Mouse (Mus musculus): ENCODE results near the gene Fbxo21. TPM values are rescaled to one million over a fixed set of nuclear protein-coding genes. Genes with fewer than 3 reads are reported as not detected.

Gene Fbxo21
- polyA plus RNA-seq, 1 experiment from 2014 or later: 80.2 TPM

- Histone ChIP-seq H3K36me3 (ENCODE audit: control insufficient read depth, insufficient read depth, low read length) (no peaks in the 10 kb centered on the region), H3K4me2 (replicated peaks; ENCODE audit: low read depth, low read length) (no peak overlapping the region), H3K9me3 (ENCODE audit: control insufficient read depth, low read length) (no peaks in the 10 kb centered on the region), H3K27ac (ENCODE audit: low read depth, low read length) (no peak overlapping the region), H3K27me3 (ENCODE audit: control insufficient read depth, insufficient read depth, low read length) (no peaks in the 10 kb centered on the region), H3K4me3 (ENCODE audit: low read depth, low read length) (no peak overlapping the region), H3K9ac (ENCODE audit: low read depth, low read length) (no peak overlapping the region), H3K4me1 (replicated peaks; ENCODE audit: control insufficient read depth, insufficient read depth, low read length) (no peaks in the 10 kb centered on the region)
- ATAC-seq (ENCODE audit: low FRiP score) (no peak), DNase-seq (ENCODE audit: low spot score) (peak; percentile 69)
- 37% methylated on average over 4 of the region's 4 CpGs for WGBS
Measured at GRCm38 (mm10) chr5:117946605-117947004, 29.9 kb upstream of the Fbxo21 start.

- Histone ChIP-seq H3K4me1 (replicated peaks; ENCODE audit: control insufficient read depth, insufficient read depth, low read length) (no peaks in the 10 kb centered on the region), H3K27me3 (ENCODE audit: control insufficient read depth, insufficient read depth, low read length) (no peaks in the 10 kb centered on the region), H3K27ac (ENCODE audit: low read depth, low read length) (no peak overlapping the region), H3K9ac (ENCODE audit: low read depth, low read length) (no peak overlapping the region), H3K9me3 (ENCODE audit: control insufficient read depth, low read length) (no peaks in the 10 kb centered on the region), H3K36me3 (ENCODE audit: control insufficient read depth, insufficient read depth, low read length) (no peaks in the 10 kb centered on the region), H3K4me3 (ENCODE audit: low read depth, low read length) (no peak overlapping the region), H3K4me2 (replicated peaks; ENCODE audit: low read depth, low read length) (no peak overlapping the region)
- 78% methylated on average over 10 of the region's 10 CpGs for WGBS
- DNase-seq (ENCODE audit: low spot score): no peak
- ATAC-seq (ENCODE audit: low FRiP score): no peak
Measured at GRCm38 (mm10) chr5:117949393-117949792, 27.1 kb upstream of the Fbxo21 start.

GRCm38 (mm10) chr5:117953893-117954292 is 22.6 kb upstream of the Fbxo21 start:
- no peak for ATAC-seq (ENCODE audit: low FRiP score)
- Histone ChIP-seq H3K9me3 (ENCODE audit: control insufficient read depth, low read length) (no peaks in the 10 kb centered on the region), H3K36me3 (ENCODE audit: control insufficient read depth, insufficient read depth, low read length) (no peaks in the 10 kb centered on the region), H3K4me3 (ENCODE audit: low read depth, low read length) (no peak overlapping the region), H3K4me2 (replicated peaks; ENCODE audit: low read depth, low read length) (no peak overlapping the region), H3K27me3 (ENCODE audit: control insufficient read depth, insufficient read depth, low read length) (no peaks in the 10 kb centered on the region), H3K27ac (ENCODE audit: low read depth, low read length) (no peak overlapping the region), H3K4me1 (replicated peaks; ENCODE audit: control insufficient read depth, insufficient read depth, low read length) (no peaks in the 10 kb centered on the region), H3K9ac (ENCODE audit: low read depth, low read length) (no peak overlapping the region)
- WGBS: 92% methylated on average over 12 of the region's 12 CpGs
- no peak for DNase-seq (ENCODE audit: low spot score)

GRCm38 (mm10) chr5:117954429-117954828 is 22.1 kb upstream of the Fbxo21 start:
- Histone ChIP-seq H3K4me1 (replicated peaks; ENCODE audit: control insufficient read depth, insufficient read depth, low read length) (no peaks in the 10 kb centered on the region), H3K36me3 (ENCODE audit: control insufficient read depth, insufficient read depth, low read length) (no peaks in the 10 kb centered on the region), H3K27me3 (ENCODE audit: control insufficient read depth, insufficient read depth, low read length) (no peaks in the 10 kb centered on the region), H3K4me3 (ENCODE audit: low read depth, low read length) (no peak overlapping the region), H3K27ac (ENCODE audit: low read depth, low read length) (no peak overlapping the region), H3K4me2 (replicated peaks; ENCODE audit: low read depth, low read length) (no peak overlapping the region), H3K9me3 (ENCODE audit: control insufficient read depth, low read length) (no peaks in the 10 kb centered on the region), H3K9ac (ENCODE audit: low read depth, low read length) (no peak overlapping the region)
- WGBS: 80% methylated on average over 1 of the region's 1 CpGs
- no peak for ATAC-seq (ENCODE audit: low FRiP score)
- no peak for DNase-seq (ENCODE audit: low spot score)

- no peaks in the 10 kb centered on the region for H3K36me3 ChIP-seq (ENCODE audit: control insufficient read depth, insufficient read depth, low read length)
- 44% methylated on average over 10 of the region's 10 CpGs for WGBS
- DNase-seq (ENCODE audit: low spot score): peak; percentile 56
Measured at GRCm38 (mm10) chr5:117955675-117956420, 20.7 kb upstream of the Fbxo21 start.

GRCm38 (mm10) chr5:117964750-117965149 is 11.8 kb upstream of the Fbxo21 start:
- Histone ChIP-seq H3K9ac (ENCODE audit: low read depth, low read length) (no peak overlapping the region), H3K4me1 (replicated peaks; ENCODE audit: control insufficient read depth, insufficient read depth, low read length) (no peaks in the 10 kb centered on the region), H3K9me3 (ENCODE audit: control insufficient read depth, low read length) (no peaks in the 10 kb centered on the region), H3K36me3 (ENCODE audit: control insufficient read depth, insufficient read depth, low read length) (no peaks in the 10 kb centered on the region), H3K4me2 (replicated peaks; ENCODE audit: low read depth, low read length) (no peak overlapping the region), H3K27me3 (ENCODE audit: control insufficient read depth, insufficient read depth, low read length) (no peaks in the 10 kb centered on the region), H3K4me3 (ENCODE audit: low read depth, low read length) (no peak overlapping the region), H3K27ac (ENCODE audit: low read depth, low read length) (no peak overlapping the region)
- ATAC-seq (ENCODE audit: low FRiP score) (no peak), DNase-seq (ENCODE audit: low spot score) (no peak)
- WGBS: 53% methylated on average over 9 of the region's 9 CpGs

More at GRCm38 (mm10) chr5:117955675-117956420, 20.7 kb upstream of the Fbxo21 start:
- no peak for ATAC-seq (ENCODE audit: low FRiP score)
- Histone ChIP-seq H3K4me2 (replicated peaks; ENCODE audit: low read depth, low read length) (no peak overlapping the region), H3K4me1 (replicated peaks; ENCODE audit: control insufficient read depth, insufficient read depth, low read length) (no peaks in the 10 kb centered on the region), H3K9me3 (ENCODE audit: control insufficient read depth, low read length) (no peaks in the 10 kb centered on the region), H3K4me3 (ENCODE audit: low read depth, low read length) (no peak overlapping the region), H3K27ac (ENCODE audit: low read depth, low read length) (no peak overlapping the region), H3K9ac (ENCODE audit: low read depth, low read length) (no peak overlapping the region), H3K27me3 (ENCODE audit: control insufficient read depth, insufficient read depth, low read length) (no peaks in the 10 kb centered on the region)

GRCm38 (mm10) chr5:117966956-117967355 is 9.6 kb upstream of the Fbxo21 start:
- no peaks in the 10 kb centered on the region for H3K4me1 ChIP-seq (replicated peaks; ENCODE audit: control insufficient read depth, insufficient read depth, low read length)
- no peak overlapping the region for H3K4me2 ChIP-seq (replicated peaks; ENCODE audit: low read depth, low read length)
- DNase-seq (ENCODE audit: low spot score) (no peak), ATAC-seq (ENCODE audit: low FRiP score) (no peak)
- no peak overlapping the region for H3K4me3 ChIP-seq (ENCODE audit: low read depth, low read length)
- WGBS: 60% methylated on average over 9 of the region's 9 CpGs
- H3K27me3 ChIP-seq (ENCODE audit: control insufficient read depth, insufficient read depth, low read length): no peaks in the 10 kb centered on the region
- no peak overlapping the region for H3K27ac ChIP-seq (ENCODE audit: low read depth, low read length)
- no peaks in the 10 kb centered on the region for H3K36me3 ChIP-seq (ENCODE audit: control insufficient read depth, insufficient read depth, low read length)
- H3K9ac ChIP-seq (ENCODE audit: low read depth, low read length): no peak overlapping the region
- H3K9me3 ChIP-seq (ENCODE audit: control insufficient read depth, low read length): no peaks in the 10 kb centered on the region

- Histone ChIP-seq H3K4me2 (replicated peaks; ENCODE audit: low read depth, low read length) (no peak overlapping the region), H3K27me3 (ENCODE audit: control insufficient read depth, insufficient read depth, low read length) (no peaks in the 10 kb centered on the region), H3K4me1 (replicated peaks; ENCODE audit: control insufficient read depth, insufficient read depth, low read length) (no peaks in the 10 kb centered on the region), H3K9ac (ENCODE audit: low read depth, low read length) (no peak overlapping the region), H3K36me3 (ENCODE audit: control insufficient read depth, insufficient read depth, low read length) (no peaks in the 10 kb centered on the region), H3K9me3 (ENCODE audit: control insufficient read depth, low read length) (no peaks in the 10 kb centered on the region), H3K4me3 (ENCODE audit: low read depth, low read length) (no peak overlapping the region), H3K27ac (ENCODE audit: low read depth, low read length) (no peak overlapping the region)
- no peak for ATAC-seq (ENCODE audit: low FRiP score)
- no peak for DNase-seq (ENCODE audit: low spot score)
- WGBS: 77% methylated on average over 4 of the region's 4 CpGs
Measured at GRCm38 (mm10) chr5:117967659-117968069, 8.9 kb upstream of the Fbxo21 start.

GRCm38 (mm10) chr5:117969681-117970427 is 6.7 kb upstream of the Fbxo21 start:
- no peaks in the 10 kb centered on the region for H3K36me3 ChIP-seq (ENCODE audit: control insufficient read depth, insufficient read depth, low read length)
- DNase-seq (ENCODE audit: low spot score) (no peak), ATAC-seq (ENCODE audit: low FRiP score) (no peak)
- no peak overlapping the region for H3K9ac ChIP-seq (ENCODE audit: low read depth, low read length)
- 89% methylated on average over 10 of the region's 10 CpGs for WGBS
- H3K9me3 ChIP-seq (ENCODE audit: control insufficient read depth, low read length): no peaks in the 10 kb centered on the region
- H3K27me3 ChIP-seq (ENCODE audit: control insufficient read depth, insufficient read depth, low read length): no peaks in the 10 kb centered on the region
- H3K4me2 ChIP-seq (replicated peaks; ENCODE audit: low read depth, low read length): no peak overlapping the region
- no peaks in the 10 kb centered on the region for H3K4me1 ChIP-seq (replicated peaks; ENCODE audit: control insufficient read depth, insufficient read depth, low read length)
- H3K4me3 ChIP-seq (ENCODE audit: low read depth, low read length): no peak overlapping the region
- no peak overlapping the region for H3K27ac ChIP-seq (ENCODE audit: low read depth, low read length)
